Mouse (Mus musculus): Measurements from ENCODE around the gene Tcf20.

Gene Tcf20

GRCm38 (mm10) chr15:82958253-82958701 is 29.4 kb downstream of the Tcf20 start:
- no peak for DNase-seq (ENCODE audit: low spot score)

GRCm38 (mm10) chr15:82956721-82957120 is 31.0 kb downstream of the Tcf20 start:
- no peak for DNase-seq (ENCODE audit: low spot score)

GRCm38 (mm10) chr15:82956310-82956709 is 31.4 kb downstream of the Tcf20 start:
- DNase-seq (ENCODE audit: low spot score): no peak

GRCm38 (mm10) chr15:82955286-82955685 is 32.4 kb downstream of the Tcf20 start:
- DNase-seq (ENCODE audit: low spot score): no peak

GRCm38 (mm10) chr15:82954034-82954433 is 33.6 kb downstream of the Tcf20 start:
- DNase-seq (ENCODE audit: low spot score): no peak

GRCm38 (mm10) chr15:82953096-82953495 is 34.6 kb downstream of the Tcf20 start:
- DNase-seq (ENCODE audit: low spot score): no peak

GRCm38 (mm10) chr15:82952292-82952705 is 35.4 kb downstream of the Tcf20 start:
- DNase-seq (ENCODE audit: low spot score): no peak

- no peak for DNase-seq (ENCODE audit: low spot score)
Measured at GRCm38 (mm10) chr15:82950246-82950645, 37.4 kb downstream of the Tcf20 start.

- DNase-seq (ENCODE audit: low spot score): peak; percentile 72
Measured at GRCm38 (mm10) chr15:82947431-82947830, 40.2 kb downstream of the Tcf20 start.

GRCm38 (mm10) chr15:82944479-82945195 is 43.0 kb downstream of the Tcf20 start:
- no peak for DNase-seq (ENCODE audit: low spot score)

- no peak for DNase-seq (ENCODE audit: low spot score)
Measured at GRCm38 (mm10) chr15:82941733-82942132, 45.9 kb downstream of the Tcf20 start.

GRCm38 (mm10) chr15:82940494-82941214 is 47.0 kb downstream of the Tcf20 start:
- DNase-seq (ENCODE audit: low spot score): no peak

- DNase-seq (ENCODE audit: low spot score): peak; percentile 78
Measured at GRCm38 (mm10) chr15:82938155-82938569, 49.5 kb downstream of the Tcf20 start.

GRCm38 (mm10) chr15:82937428-82937992 is 50.2 kb downstream of the Tcf20 start:
- no peak for DNase-seq (ENCODE audit: low spot score)

GRCm38 (mm10) chr15:82934971-82935370 is 52.7 kb downstream of the Tcf20 start:
- DNase-seq (ENCODE audit: low spot score): no peak

GRCm38 (mm10) chr15:82932936-82933650 is 54.6 kb downstream of the Tcf20 start:
- DNase-seq (ENCODE audit: low spot score): no peak

GRCm38 (mm10) chr15:82931436-82931835 is 56.2 kb downstream of the Tcf20 start:
- no peak for DNase-seq (ENCODE audit: low spot score)

- DNase-seq (ENCODE audit: low spot score): no peak
Measured at GRCm38 (mm10) chr15:82929595-82929994, 58.1 kb downstream of the Tcf20 start.

- no peak for DNase-seq (ENCODE audit: low spot score)
Measured at GRCm38 (mm10) chr15:82928844-82929243, 58.8 kb downstream of the Tcf20 start.

GRCm38 (mm10) chr15:82928023-82928422 is 59.6 kb downstream of the Tcf20 start:
- no peak for DNase-seq (ENCODE audit: low spot score)

- no peak for DNase-seq (ENCODE audit: low spot score)
Measured at GRCm38 (mm10) chr15:82927057-82927456, 60.6 kb downstream of the Tcf20 start.

GRCm38 (mm10) chr15:82924679-82925425 is 62.8 kb downstream of the Tcf20 start:
- DNase-seq (ENCODE audit: low spot score): no peak
